Mouse (Mus musculus) megakaryocyte, embryonic 14.5 days (primary cell): ENCODE results near the gene 0610010K14Rik.

Source experiments
- FLI1 ChIP-seq: IDR thresholded peaks from 2 replicates; pipeline ENCODE4 v1.6.1; 2012; ENCODE audit warnings: low read length, inconsistent platforms, mixed read lengths
- GATA1 ChIP-seq: IDR thresholded peaks from 3 replicates; pipeline ENCODE4 v1.6.1; 2012; ENCODE audit warnings: mixed read lengths, low read length, inconsistent platforms, borderline replicate concordance

DNA sequence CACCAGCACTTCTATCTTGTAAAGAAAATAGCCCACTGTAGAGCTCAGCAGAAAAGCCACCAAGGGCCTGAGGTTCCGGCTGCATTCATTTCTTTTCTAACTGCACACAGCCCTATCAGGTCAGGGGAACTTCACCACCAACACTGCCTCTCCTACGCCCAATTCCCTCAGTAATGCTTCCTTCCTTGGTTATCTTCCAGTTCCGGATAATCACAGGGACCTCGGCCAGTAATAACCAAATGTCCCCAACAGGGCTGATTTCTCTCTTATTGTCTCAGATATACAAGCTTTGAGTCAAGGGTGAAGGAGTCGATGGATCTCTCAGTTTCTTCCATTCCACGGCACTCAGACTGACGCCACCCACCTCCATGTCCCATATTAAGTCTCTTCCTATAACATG, 30.4 kb downstream of the 0610010K14Rik start:
- no peak for TF ChIP-seq GATA1
- no peak for TF ChIP-seq FLI1
